Mouse (Mus musculus) thymus, adult 2 months (tissue): ENCODE data around the gene Gm5134. TPM values are rescaled to one million over a fixed set of nuclear protein-coding genes. Genes with fewer than 3 reads are reported as not detected.

Source experiments
- DNase-seq: peaks from one replicate; pipeline ENCODE4 v3.0.0; 2021
- H3K27ac ChIP-seq: fragments of 200-500 bp; 2 replicates; pipeline ENCODE4 v1.5.1; 2012; ENCODE audit warnings: low read length, control low read depth; ENCODE audit not compliant: control insufficient read depth, insufficient read depth
- H3K27me3 ChIP-seq: fragments of 200-500 bp; 2 replicates; pipeline ENCODE4 v1.6.1; 2012; ENCODE audit warnings: mild to moderate bottlenecking, low read length, moderate library complexity, mixed read lengths; ENCODE audit not compliant: control insufficient read depth, insufficient read depth
- H3K36me3 ChIP-seq: fragments of 200-500 bp; 2 replicates; pipeline ENCODE4 v1.6.1; 2012; ENCODE audit warnings: mild to moderate bottlenecking, low read length, moderate library complexity; ENCODE audit not compliant: control insufficient read depth, insufficient read depth
- H3K4me1 ChIP-seq: fragments of 200-500 bp; replicated peaks from 2 replicates; pipeline ENCODE4 v1.6.1; 2012; ENCODE audit warnings: low read length; ENCODE audit not compliant: control insufficient read depth, insufficient read depth
- H3K4me3 ChIP-seq: fragments of 200-500 bp; 2 replicates; pipeline ENCODE4 v1.5.1; 2012; ENCODE audit warnings: mild to moderate bottlenecking, low read length, control low read depth, moderate library complexity; ENCODE audit not compliant: control insufficient read depth, insufficient read depth
- CTCF ChIP-seq: fragments of 200-500 bp; IDR thresholded peaks from 2 replicates; pipeline ENCODE4 v1.5.1; 2012; ENCODE audit warnings: mild to moderate bottlenecking, control low read depth, low read length, moderate library complexity, borderline replicate concordance; ENCODE audit not compliant: control insufficient read depth, poor library complexity, insufficient read depth; ENCODE audit errors: extremely low read depth
- POLR2A ChIP-seq: fragments of 200-500 bp; IDR thresholded peaks from 2 replicates; pipeline ENCODE4 v1.6.1; 2012; ENCODE audit warnings: mild to moderate bottlenecking, low read length, control low read depth, moderate library complexity; ENCODE audit not compliant: control insufficient read depth, poor library complexity, insufficient read depth; ENCODE audit errors: extremely low read depth
- WGBS: fragments of 180-500 bp; shearing (Covaris S2); methylation state at CpG from one replicate; pipeline ENCODE4 v1.1.7; 2018; 5-methylcytosine and 5-hydroxymethylcytosine counted together
- polyA plus RNA-seq: library from polyadenylated mRNA; depleted of rRNA; stranded (reverse); fragments of >200 nt; gene quantifications from 2 replicates; pipeline ENCODE4 v1.2.3, GENCODE M21; 2012; rRNA removed

Gene Gm5134
- polyA plus RNA-seq, 1 experiment = 4.0 TPM

- Histone ChIP-seq H3K27me3 (no peaks in the 10 kb centered on the region), H3K27ac (no peak overlapping the region), H3K36me3 (peaks cover 4% of the 10 kb centered on the region), H3K4me3 (no peak overlapping the region), H3K4me1 (no peaks in the 10 kb centered on the region)
- DNase-seq = no peak
- WGBS = 72% methylated on average over 5 of the region's 5 CpGs
- TF ChIP-seq CTCF = no peak
- TF ChIP-seq POLR2A = no peak
Measured at GRCm38 (mm10) chr10:76045343-76045742, 91.0 kb downstream of the Gm5134 start.

- DNase-seq = no peak
- Histone ChIP-seq H3K36me3 (no peaks in the 10 kb centered on the region), H3K27me3 (no peaks in the 10 kb centered on the region), H3K4me3 (no peak overlapping the region), H3K27ac (no peak overlapping the region), H3K4me1 (no peaks in the 10 kb centered on the region)
- WGBS = 27% methylated on average over 1 of the region's 1 CpGs
- TF ChIP-seq POLR2A (no peak), CTCF (no peak)
Measured at GRCm38 (mm10) chr10:76046754-76047153, 92.4 kb downstream of the Gm5134 start.

- no peak for DNase-seq
- no peaks in the 10 kb centered on the region for H3K4me1 ChIP-seq
- no peaks in the 10 kb centered on the region for H3K27me3 ChIP-seq
- no peak overlapping the region for H3K4me3 ChIP-seq
- 53% methylated on average over 5 of the region's 5 CpGs for WGBS
- no peaks in the 10 kb centered on the region for H3K36me3 ChIP-seq
- no peak overlapping the region for H3K27ac ChIP-seq
- TF ChIP-seq CTCF (no peak), POLR2A (no peak)
Measured at GRCm38 (mm10) chr10:76047182-76047869, 93.0 kb downstream of the Gm5134 start.

- no peak overlapping the region for H3K4me3 ChIP-seq
- TF ChIP-seq POLR2A (no peak), CTCF (no peak)
- H3K36me3 ChIP-seq = no peaks in the 10 kb centered on the region
- no peak overlapping the region for H3K27ac ChIP-seq
- no peaks in the 10 kb centered on the region for H3K27me3 ChIP-seq
- 79% methylated on average over 6 of the region's 6 CpGs for WGBS
- H3K4me1 ChIP-seq = no peaks in the 10 kb centered on the region
- no peak for DNase-seq
Measured at GRCm38 (mm10) chr10:76048967-76049366, 94.7 kb downstream of the Gm5134 start.

- no peak overlapping the region for H3K4me3 ChIP-seq
- DNase-seq = no peak
- H3K27ac ChIP-seq = no peak overlapping the region
- no peaks in the 10 kb centered on the region for H3K4me1 ChIP-seq
- WGBS = 89% methylated on average over 11 of the region's 11 CpGs
- H3K27me3 ChIP-seq = no peaks in the 10 kb centered on the region
- TF ChIP-seq CTCF (no peak), POLR2A (no peak)
- no peaks in the 10 kb centered on the region for H3K36me3 ChIP-seq
Measured at GRCm38 (mm10) chr10:76051860-76052259, 97.5 kb downstream of the Gm5134 start.

Other genes starting within 250 kb of the Gm5134 start
- gene Cabin1, start 190.2 kb upstream of the Gm5134 start, polyA plus RNA-seq = 82.3 and 89.2 TPM in 2 replicates
- gene Ddt, start 181.1 kb upstream of the Gm5134 start, polyA plus RNA-seq = 66.8 and 77.3 TPM in 2 replicates
- gene Gm20441, start 173.6 kb upstream of the Gm5134 start, polyA plus RNA-seq = not detected in 2 replicates
- gene Gstt3, start 173.1 kb upstream of the Gm5134 start, polyA plus RNA-seq = 7.7 and 8.6 TPM in 2 replicates
- 15.4 and 19.2 TPM in 2 replicates for gene Gstt1, start 155.9 kb upstream of the Gm5134 start, polyA plus RNA-seq
- 0.19 and 0.26 TPM in 2 replicates for gene Gstt4, start 132.0 kb upstream of the Gm5134 start, polyA plus RNA-seq
- gene Gstt2, start 117.1 kb upstream of the Gm5134 start, polyA plus RNA-seq = 174 and 216 TPM in 2 replicates
- 1,833 and 2,007 TPM in 2 replicates for gene Mif, start 94.3 kb upstream of the Gm5134 start, polyA plus RNA-seq
- 11.6 and 19.0 TPM in 2 replicates for gene Derl3, start 61.1 kb upstream of the Gm5134 start, polyA plus RNA-seq
- gene Smarcb1, start 32.9 kb upstream of the Gm5134 start, polyA plus RNA-seq = 63.0 and 75.5 TPM in 2 replicates
- gene Chchd10, start 21.4 kb upstream of the Gm5134 start, polyA plus RNA-seq = 172 and 198 TPM in 2 replicates
- 7.5 and 9.3 TPM in 2 replicates for gene Mmp11, start 18.0 kb upstream of the Gm5134 start, polyA plus RNA-seq
- gene Gm867, start 13.8 kb upstream of the Gm5134 start, polyA plus RNA-seq = 0.42 TPM in 1 of 2 replicates, not detected in the other
- gene Vpreb3, start 11.5 kb upstream of the Gm5134 start, polyA plus RNA-seq = 3.1 and 4.8 TPM in 2 replicates
- gene Zfp280b, start 78.1 kb downstream of the Gm5134 start, polyA plus RNA-seq = 14.5 and 18.0 TPM in 2 replicates
- 0.04 TPM in 1 of 2 replicates, not detected in the other for gene Slc5a4b, start 156.4 kb downstream of the Gm5134 start, polyA plus RNA-seq
- gene Slc5a4a, start 192.9 kb downstream of the Gm5134 start, polyA plus RNA-seq = not detected in 2 replicates